Mouse (Mus musculus) kidney, adult 11 months (tissue): ENCODE results near the gene Wtap.
"Not testable (repeated sequence)": the region's sequence is repeated elsewhere in the genome, so short reads cannot be mapped to it uniquely, and the experiment has no call there.

Experiments
- DNase-seq: peaks from one replicate; pipeline ENCODE4 v3.0.0; 2022

The Wtap gene

DNA sequence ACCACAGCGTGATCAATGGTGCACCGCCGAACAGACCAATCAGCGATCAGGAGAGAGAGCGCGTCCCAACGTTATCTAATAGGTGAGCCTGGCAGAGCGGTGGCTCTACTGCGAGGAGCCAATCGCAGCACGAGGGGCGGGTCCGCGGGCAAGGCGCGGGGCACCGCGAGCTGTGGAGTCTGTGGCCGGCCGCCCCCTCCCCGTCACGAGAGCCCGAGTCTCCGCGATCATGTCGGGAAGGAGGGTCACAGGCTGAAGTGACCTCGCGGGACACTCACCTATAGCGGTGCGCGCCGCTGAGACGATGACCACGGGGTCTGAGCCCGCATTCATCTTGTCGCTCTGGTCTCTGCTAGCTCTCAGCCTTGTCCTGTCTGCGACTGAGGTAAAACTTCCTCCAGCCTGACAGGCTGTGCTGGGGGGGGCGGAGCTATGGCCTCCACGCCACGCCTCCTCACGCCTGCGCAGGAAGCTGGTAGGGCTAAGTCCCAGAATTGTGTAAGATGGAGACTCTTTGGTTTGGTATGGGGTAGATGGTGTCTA is 33.6 kb downstream of the Wtap start, which contains the start of gene Acat2:
Acat2 (minus strand) TSS at position 417 of the 543 bp plus-strand sequence.
- DNase-seq, result peak; percentile 95

DNA sequence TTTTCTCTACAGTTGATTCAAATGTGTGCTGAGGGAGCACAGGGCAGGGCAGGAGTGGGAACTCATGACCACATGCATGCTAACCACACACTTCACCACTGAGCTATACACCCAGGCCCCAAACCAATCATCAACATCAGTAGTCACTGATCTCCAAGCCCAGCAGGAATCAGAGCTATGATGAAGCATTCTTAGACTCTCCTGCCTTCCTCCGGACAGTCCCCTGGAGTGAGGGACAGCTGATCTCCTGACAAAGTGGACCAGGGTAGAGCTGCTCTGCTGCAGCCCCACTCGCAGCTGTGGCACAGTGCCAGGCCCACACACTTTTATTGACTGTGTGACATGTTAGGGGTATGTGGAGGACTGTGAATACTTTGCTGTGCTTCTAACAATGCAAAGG is 34.6 kb downstream of the Wtap start:
- DNase-seq, result not testable (repeated sequence)

DNA sequence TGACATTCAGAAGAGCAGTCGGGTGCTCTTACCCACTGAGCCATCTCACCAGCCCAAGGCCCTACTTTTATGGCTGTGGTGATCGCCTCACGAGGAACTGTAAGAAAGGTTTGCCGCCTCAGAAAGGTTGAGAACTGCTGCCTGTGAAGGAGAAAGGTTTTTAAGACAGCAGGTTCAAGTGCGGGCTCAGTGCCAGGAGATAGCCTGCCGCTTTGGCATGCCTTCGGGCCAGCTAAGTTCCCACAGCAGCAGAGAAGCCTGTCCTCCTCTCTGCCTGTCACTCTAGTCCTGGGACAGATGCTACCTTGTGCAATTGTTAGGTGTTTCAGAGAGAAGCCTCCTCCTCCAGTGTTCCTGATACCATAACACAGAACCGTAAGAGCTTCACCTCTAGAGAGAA is 37.3 kb downstream of the Wtap start:
- DNase-seq, result no peak

DNA sequence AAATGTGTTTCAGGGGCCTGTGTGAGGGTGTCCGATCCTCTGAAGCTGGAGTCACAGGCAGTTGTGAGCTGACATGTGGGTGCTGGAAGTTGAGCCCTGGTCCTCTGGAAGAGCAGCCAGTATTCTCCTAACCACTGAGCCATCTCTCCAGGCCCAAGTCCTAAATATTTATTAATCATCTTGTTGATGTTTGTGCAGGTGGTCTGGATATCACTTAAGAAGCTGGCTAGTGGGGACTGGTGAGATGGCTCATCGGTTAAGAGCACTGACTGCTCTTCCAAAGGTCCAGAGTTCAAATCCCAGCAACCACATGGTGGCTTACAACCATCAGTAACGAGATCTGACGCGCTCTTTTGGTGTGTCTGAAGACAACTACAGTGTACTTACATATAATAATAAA is 44.3 kb downstream of the Wtap start:
- no peak for DNase-seq

DNA sequence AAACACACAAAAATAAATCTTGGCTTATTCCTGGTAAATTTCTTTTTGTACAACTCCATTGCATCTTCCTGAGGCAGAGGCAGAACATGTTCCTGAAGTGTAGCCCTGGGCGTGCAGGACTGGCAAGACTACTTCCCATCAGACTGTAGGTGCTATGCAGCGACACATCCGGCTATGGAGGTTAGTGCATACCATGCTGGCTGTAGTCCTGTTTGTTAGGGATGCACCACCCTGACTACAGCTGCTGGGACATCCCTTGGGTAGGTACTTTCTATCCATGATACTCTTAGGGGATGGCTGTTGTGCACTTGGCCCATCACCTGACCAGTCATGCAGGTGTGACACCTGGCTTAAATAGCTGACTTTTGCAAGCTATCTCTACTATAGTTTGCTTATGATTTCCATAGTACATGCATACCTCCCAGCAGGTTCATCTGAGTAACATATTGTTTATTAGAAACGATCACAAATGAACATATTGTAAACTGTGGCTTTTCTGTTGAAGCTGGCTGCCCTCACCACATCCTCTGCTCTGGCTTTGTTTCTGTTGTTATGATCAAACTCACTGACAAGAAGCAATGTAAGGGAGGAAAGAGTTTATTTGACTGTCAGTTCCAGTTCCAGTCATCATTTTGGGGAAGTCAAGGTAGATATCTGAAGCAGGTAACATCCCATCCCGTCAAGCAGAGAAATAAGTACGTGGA is 51.4 kb downstream of the Wtap start:
- DNase-seq, result no peak

DNA sequence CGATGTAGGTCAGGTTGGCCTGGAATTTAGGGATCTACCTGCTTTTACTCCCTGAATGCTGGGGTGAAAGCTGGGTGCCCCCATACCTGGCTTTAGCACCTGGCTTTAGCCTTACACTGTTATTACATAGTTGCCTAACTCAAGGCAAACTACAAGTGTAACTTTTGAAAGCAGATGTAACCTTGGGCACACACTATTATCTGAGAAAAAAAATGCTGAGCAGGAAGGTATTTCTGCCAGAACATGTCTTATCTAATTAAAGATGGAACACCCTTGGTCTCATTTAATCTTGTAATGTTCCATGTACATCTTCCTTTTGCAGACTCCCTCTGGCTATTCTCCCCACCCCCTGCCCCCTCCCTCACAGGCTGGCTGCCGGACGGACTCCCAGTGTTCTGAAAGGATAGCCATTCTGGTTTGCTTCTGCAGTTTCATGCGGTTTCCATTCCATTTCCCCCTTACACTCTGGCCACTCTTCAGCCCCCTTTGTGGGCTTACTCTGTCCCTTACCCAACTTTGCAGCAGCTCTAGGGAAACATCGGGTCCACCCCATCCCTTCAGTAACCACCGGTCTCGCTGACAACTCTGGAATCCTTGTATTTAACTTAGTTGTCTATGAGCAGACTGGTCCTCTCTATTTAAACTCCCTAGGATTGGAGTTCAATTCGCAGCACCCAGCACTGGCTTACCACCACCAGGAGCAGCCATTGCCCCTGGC is 52.3 kb downstream of the Wtap start:
- DNase-seq, result no peak

DNA sequence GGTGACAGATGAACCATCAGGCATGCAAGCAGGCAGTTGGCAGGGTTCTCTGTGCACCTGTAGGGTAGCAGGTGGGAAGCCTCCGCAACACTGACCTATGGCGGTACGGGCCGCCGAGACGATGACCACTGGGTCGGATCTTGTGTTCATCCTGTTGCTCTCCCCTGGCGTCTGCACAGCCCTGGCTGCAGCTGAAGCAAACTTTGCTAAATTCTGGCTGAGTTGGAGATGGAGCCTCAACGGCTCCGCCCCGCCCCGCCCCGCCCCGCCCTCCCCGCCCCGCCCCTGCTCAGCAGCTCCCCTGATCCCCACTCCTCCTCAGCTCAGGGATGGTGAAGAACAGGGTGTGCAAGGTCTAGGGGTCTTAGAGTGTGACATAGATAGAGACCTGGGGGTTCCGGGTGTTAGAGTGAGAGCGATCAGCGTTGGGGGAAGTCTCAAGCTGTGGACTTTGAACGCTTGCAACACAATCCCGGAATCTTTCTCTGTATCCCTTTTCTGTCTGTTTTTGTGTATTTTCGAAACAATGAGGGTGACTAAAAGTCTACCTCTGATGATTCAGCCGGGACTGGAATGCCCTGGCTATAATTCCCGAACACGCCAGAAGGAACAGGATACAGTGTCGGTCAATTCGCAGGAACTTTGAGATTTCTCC is 53.7 kb downstream of the Wtap start, which contains the start of gene Acat3:
Acat3 (minus strand) TSS at position 450 of the 655 bp plus-strand sequence.
- DNase-seq, result peak; percentile 18

DNA sequence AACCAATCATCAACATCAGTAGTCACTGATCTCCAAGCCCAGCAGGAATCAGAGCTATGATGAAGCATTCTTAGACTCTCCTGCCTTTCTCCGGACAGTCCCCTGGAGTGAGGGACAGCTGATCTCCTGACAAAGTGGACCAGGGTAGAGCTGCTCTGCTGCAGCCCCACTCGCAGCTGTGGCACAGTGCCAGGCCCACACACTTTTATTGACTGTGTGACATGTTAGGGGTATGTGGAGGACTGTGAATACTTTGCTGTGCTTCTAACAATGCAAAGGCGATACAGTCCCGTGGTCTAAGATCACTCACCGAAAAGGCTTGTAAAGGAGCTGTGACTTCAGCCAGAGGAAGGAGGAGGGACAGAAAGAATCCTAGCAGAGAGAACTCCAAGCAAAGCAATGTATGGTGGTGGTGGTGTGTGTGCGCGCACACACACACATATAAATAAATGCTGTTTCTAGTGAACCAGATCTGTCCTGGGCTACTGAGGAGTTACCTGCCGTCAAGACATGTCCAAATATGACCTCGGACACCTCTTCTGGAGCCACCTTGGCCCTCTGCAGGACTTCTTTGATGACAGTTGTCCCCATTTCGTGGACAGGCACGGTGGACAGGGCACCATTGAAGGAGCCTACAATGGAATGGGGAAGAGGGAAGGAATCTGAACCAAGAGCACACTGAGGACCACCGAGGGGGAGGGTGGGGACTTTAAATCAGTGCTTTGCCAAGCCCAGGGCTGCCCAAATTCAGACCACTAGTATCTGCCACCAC is 54.4 kb downstream of the Wtap start:
- not testable (repeated sequence) for DNase-seq

DNA sequence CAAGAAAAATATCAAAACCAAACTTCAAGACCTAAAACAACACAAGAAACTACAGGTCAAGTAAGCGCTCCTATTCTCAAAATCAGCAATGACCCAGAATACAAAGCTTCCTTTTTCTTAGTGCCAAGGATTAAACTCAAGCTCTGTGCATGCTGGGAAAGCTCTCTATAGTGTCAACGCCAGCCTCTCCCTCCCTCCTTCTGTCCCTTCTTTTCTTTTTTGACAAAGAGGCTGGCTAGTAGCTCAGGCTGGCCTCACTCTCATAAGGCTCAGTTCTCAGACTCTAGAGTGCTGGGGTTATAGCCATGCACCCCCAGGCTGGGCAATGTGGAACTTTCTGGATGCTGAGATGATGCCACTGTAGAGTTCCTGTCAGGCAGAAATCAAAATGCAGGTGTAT is 55.9 kb downstream of the Wtap start:
- no peak for DNase-seq

DNA sequence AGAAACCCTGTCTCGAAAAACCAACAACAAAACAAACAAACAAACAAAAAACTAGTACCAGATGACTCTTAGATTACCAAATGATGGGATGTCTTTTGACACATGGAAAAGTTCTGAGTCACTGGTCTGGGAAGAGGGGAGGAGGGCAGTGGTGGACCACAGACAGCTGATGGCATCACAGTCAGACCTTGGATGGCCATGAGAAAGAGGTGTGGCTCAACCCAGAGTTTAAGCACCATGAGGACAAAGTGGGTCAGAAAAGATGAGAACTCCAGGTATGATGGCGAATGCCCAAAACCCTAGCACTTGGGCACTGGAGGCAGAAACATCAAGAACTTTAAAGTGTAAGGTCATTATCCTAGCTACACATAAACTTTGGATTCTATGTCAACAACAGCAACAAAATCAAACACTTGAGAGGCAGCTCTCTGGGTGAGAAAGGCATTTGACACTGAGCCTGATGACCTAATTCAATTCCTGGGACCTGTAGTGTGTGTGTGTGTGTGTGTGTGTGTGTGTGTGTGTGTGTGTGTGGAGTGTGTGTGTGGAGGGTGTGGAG is 56.5 kb downstream of the Wtap start:
- DNase-seq, result no peak

DNA sequence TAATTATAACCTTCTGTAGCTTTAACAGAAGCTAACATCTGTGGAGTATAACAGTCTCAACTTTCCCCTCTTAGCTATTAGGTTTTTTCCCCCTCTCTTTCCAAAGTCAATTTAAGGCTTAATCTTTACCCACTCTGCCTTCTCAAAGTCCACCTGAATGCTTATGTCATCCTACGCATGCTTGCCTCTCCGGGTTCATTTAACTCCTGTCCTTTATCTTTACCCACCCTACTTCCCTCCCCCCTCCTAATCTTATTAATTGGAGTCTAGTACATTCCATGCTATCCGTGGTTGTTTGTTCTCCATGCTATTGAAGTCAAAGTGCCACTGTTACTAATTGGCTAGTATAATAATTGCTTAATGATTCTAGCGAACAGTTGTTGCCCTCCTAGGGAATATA is 58.2 kb downstream of the Wtap start:
- peak; percentile 55 for DNase-seq

DNA sequence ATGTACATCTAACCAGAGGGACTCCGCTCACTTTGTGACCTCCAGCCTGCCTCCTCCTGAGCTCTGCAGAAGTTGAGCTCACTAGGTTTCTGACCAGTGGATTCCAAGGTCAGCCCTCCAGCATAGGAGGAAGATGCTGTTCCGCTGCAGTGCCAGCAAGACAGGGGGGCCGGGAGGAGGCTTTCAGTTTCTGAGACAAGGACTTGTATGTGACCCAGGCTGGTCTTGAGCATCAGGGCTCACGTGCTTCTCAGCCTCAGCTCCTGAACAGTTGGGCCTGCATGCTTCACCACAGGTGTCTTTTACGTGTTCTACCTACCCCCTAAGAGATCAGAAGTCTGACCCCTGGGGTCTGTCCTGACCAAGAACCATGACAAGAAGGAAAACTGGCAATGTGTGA is 62.4 kb downstream of the Wtap start:
- not testable (repeated sequence) for DNase-seq

DNA sequence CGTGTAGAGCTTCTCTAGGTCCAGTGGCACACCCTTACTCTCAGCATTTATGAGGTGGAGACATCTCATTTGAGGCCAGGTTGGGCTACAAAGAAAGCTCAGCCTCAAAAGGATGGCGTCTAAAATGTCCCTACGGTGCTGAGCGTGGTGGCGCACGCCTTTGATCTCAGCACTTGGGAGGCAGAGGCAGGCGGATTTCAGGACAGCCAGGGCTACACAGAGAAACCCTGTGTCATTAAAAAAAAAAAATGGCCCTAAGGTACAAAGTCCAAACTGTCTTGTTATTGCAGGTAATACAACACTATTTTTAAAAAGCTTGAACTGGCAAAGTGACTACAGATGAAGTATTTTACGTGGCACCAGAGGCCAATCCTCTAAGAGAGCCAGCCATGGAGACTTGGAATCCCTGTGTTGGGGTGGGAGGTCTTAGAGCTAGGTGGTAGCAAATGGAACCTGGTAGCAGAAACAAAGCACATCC is 68.2 kb downstream of the Wtap start:
- DNase-seq, result no peak

DNA sequence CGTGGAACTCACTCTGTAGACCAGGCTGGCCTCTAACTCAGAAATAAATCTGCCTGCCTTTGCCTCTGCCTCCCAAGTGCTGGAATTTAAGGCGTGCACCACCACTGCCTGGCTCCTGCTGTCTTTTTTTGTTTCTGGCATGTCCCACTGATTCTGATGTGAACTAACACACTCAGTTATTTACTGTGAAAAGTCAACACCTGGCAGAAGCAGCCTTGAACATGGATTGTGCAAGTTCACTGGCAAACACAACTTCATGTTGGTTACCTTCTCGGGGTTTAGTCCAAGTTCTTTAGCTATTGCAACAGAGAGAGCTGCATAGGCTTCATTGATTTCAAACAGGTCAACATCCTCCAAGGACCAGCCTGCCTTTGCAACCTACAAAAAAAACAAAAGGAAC is 69.0 kb downstream of the Wtap start:
- no peak for DNase-seq

DNA sequence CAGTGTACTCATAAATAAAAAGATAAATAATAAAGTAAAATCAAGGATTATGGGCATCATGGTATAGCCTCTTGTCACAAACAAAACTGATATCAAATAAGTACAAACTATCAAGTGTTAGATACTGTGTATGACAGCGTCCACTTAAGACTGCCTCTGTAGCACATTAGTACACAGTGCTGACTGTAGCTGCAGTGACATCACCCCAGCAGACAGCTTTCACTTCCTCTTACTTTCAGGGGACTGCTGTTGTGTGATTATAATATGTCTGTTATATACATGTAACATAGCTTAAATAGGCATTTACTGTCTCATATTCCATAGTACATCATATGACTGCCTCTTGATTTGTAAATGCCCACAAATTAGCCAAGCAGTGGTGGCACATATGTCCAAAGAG is 72.9 kb downstream of the Wtap start:
- no peak for DNase-seq
